Mouse (Mus musculus) CH12.LX (cell line): ENCODE results near the gene Stat5b.

Experiments used
- CTCF ChIP-seq, 2 experiments: IDR thresholded peaks in 1 of 2; conservative IDR thresholded peaks in 1 of 2; 2 replicates each; pipeline ENCODE4 v1.5.1; 2011 to 2012; ENCODE audit warnings: low read depth in 2 of 2, low read length in 2 of 2, improper control_type of control experiment in 1 of 2, inconsistent platforms in 1 of 2, mild to moderate bottlenecking in 1 of 2, moderate library complexity in 1 of 2
- GABPA ChIP-seq: IDR thresholded peaks from 2 replicates; pipeline ENCODE4 v1.6.1; 2012; ENCODE audit warnings: low read depth, low read length, improper control_type of control experiment, inconsistent platforms; ENCODE audit not compliant: insufficient replicate concordance
- JUN ChIP-seq: IDR thresholded peaks from 2 replicates; pipeline ENCODE4 v1.6.1; 2011; ENCODE audit warnings: low read depth, mild to moderate bottlenecking, low read length, improper control_type of control experiment, moderate library complexity; ENCODE audit not compliant: insufficient read depth
- MAFK ChIP-seq: IDR thresholded peaks from 2 replicates; pipeline ENCODE4 v1.6.1; 2011; ENCODE audit warnings: low read length, improper control_type of control experiment; ENCODE audit not compliant: insufficient replicate concordance
- RAD21 ChIP-seq: IDR thresholded peaks from 2 replicates; pipeline ENCODE4 v1.6.1; 2011; ENCODE audit warnings: low read depth, mild to moderate bottlenecking, low read length, improper control_type of control experiment, moderate library complexity
- SIN3A ChIP-seq: IDR thresholded peaks from 2 replicates; pipeline ENCODE4 v1.6.1; 2012; ENCODE audit warnings: low read length, improper control_type of control experiment, inconsistent platforms
- UBTF ChIP-seq: IDR thresholded peaks from 2 replicates; pipeline ENCODE4 v1.6.1; 2012; ENCODE audit warnings: low read depth, mild to moderate bottlenecking, inconsistent platforms, low read length, improper control_type of control experiment, moderate library complexity
- USF1 ChIP-seq: IDR thresholded peaks from 2 replicates; pipeline ENCODE4 v1.6.1; 2014; ENCODE audit warnings: low read depth, mild to moderate bottlenecking, inconsistent platforms, low read length, improper control_type of control experiment
- ZMIZ1 ChIP-seq: IDR thresholded peaks from 2 replicates; pipeline ENCODE4 v1.6.1; 2012; ENCODE audit warnings: low read depth, mild to moderate bottlenecking, inconsistent platforms, low read length, improper control_type of control experiment

DNA sequence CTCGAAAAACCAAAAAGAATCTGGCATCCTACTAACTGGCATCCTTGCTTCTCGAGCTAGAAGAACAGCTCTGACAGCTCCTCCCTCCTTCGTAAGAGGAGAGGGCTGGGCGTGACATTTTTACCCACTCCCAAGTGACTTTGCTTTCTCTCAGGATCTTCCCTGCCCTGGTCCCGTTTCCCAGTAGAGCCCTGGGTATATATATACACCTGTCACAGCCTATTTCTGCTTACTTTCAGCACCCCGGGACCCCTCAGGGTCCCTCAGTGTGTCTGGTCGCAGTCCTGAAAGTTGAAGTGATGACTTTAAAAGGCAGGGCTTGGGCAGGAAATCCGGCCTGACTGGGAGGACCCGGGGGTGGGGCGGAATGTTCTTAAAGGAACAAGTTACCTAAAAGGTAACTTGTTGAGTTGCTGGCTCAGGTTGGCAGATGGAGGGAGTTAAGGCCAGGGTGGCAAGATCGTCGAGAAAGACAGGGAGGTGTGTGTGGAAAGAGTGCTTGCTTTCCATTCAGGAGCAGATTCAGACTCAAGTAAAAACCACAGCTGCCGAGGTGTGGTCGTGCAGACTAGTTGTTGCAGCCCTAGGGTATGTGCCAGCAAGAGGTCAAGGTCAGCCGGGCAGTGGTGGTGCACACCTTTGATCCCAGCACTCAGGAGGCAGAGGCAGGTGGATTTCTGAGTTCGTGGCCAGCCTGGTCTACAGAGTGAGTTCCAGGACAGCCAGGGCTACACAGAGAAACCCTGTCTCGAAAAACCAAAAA is 79.7 kb downstream of the Stat5b start, which contains the start of gene Ghdc:
- TF ChIP-seq SIN3A = peak; percentile 99
- no peak; the same call in 1 of the 2 replicates for TF ChIP-seq MAFK
- TF ChIP-seq JUN = no peak
- no peak for TF ChIP-seq RAD21
- no peak; the same call in 1 of the 2 replicates for TF ChIP-seq GABPA
- TF ChIP-seq UBTF = no peak
- no peak for TF ChIP-seq USF1
- TF ChIP-seq ZMIZ1 = 0 out of 2 replicates have a peak, but pooled peaks have one; percentile 12
- TF ChIP-seq CTCF (conservative IDR thresholded peaks at IDR 0.05 in 1 of 2, IDR thresholded peaks at IDR 0.05 in 1 of 2; ENCODE audit: low read depth in 2 of 2, low read length in 2 of 2) = no peak
